Mouse (Mus musculus) megakaryocyte, embryonic 14.5 days (primary cell): ENCODE results near the gene Tor4a. TPM values are rescaled to one million over a fixed set of nuclear protein-coding genes. Genes with fewer than 3 reads are reported as not detected.
A peak's percentile ranks its signal among the peaks of the same experiment; 100 is the strongest.

Experiments used
- H3K27me3 ChIP-seq: replicated peaks from 2 replicates; pipeline ENCODE3; 2012; ENCODE audit warnings: inconsistent platforms
- H3K36me3 ChIP-seq: replicated peaks from 2 replicates; pipeline ENCODE3; 2012; ENCODE audit warnings: low read length, inconsistent platforms, mixed read lengths
- H3K4me1 ChIP-seq: 2 replicates; pipeline ENCODE4 v1.6.1; 2012; ENCODE audit warnings: inconsistent platforms
- H3K4me3 ChIP-seq: replicated peaks from 2 replicates; pipeline ENCODE3; 2012; ENCODE audit warnings: moderate library complexity, mild to moderate bottlenecking, inconsistent platforms
- H3K9me3 ChIP-seq: 2 replicates; pipeline ENCODE4 v1.6.1; 2012; ENCODE audit warnings: inconsistent platforms
- FLI1 ChIP-seq: IDR thresholded peaks from 2 replicates; pipeline ENCODE4 v1.6.1; 2012; ENCODE audit warnings: low read length, inconsistent platforms, mixed read lengths
- GATA1 ChIP-seq: IDR thresholded peaks from 3 replicates; pipeline ENCODE4 v1.6.1; 2012; ENCODE audit warnings: mixed read lengths, low read length, inconsistent platforms, borderline replicate concordance
- polyA plus RNA-seq: library from polyadenylated mRNA; stranded (reverse); fragments of >175 nt; gene quantifications from 2 replicates; pipeline ENCODE4 v1.2.3, GENCODE M21; 2012; ENCODE audit warnings: low replicate concordance; ENCODE audit not compliant: insufficient read depth

Tor4a gene
- polyA plus RNA-seq, 1 experiment: 14.6 TPM

DNA sequence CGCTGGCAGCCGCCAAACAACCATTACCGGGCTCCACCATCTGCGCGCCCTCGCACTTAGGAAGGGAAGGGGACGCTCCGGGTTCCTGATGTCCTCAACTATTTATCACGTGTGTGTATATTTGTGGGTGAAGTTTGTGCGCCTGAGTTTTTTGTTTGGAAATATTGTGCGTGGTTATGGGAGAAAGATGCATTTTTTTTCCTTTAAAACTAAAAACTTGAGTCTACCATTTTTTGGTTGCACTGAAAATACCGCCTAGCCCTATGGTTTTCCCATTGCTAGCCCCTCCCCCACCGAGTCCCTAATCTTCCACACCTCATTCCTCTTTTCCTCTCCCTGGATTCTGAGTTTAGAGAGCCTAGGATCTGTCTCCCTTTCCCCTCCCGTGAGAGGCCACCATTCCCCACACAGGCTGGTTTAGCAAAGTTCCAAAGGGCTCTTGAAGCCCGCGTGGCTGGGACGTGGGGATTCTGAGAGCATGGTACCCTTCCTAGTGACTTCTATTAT lies 14.7 kb downstream of the Tor4a start:
- Histone ChIP-seq H3K36me3 (peaks cover 10% of the 10 kb centered on the region), H3K4me3 (peak overlapping the region; percentile 96), H3K27me3 (peaks cover 60% of the 10 kb centered on the region), H3K9me3 (no peaks in the 10 kb centered on the region), H3K4me1 (peaks cover 95% of the 10 kb centered on the region)
- no peak for TF ChIP-seq GATA1
- TF ChIP-seq FLI1: no peak

DNA sequence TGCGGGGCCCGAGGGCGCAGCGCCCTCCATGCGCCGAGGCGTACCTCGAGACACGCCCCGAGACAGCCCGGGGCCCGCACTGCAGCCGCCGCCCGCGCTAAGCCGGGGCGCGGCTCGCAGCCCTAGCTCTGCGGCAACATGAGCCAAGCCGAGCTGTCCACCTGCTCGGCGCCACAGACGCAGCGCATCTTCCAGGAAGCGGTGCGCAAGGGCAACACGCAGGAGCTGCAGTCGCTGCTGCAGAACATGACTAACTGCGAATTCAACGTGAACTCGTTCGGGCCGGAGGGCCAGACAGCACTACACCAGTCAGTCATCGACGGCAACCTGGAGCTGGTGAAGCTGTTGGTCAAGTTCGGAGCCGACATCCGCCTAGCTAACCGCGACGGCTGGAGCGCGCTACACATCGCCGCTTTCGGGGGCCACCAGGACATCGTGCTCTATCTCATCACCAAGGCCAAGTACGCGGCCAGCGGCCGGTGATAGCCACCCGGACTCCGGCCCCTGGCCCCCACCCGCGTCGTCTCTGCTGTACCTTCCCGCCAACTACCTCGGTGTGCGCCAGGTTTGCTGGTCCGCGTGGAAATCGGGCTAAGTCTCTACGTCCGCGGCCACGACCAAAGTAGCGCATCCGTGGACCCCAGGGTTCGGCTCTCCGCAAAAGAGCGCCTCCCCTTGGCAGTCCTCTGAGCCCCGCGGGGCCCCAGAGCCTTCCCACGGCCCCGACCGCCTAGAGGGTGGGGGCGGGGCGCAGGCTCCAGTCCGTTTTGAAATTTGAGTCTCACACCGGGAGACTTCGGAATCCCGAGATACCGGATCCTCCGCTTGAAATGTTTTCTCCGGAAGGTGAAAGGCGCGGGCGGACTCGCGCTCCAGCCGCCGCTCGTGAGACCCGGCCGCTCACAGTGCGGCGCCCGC lies 15.5 kb downstream of the Tor4a start:
- peak overlapping the region; percentile 96 for H3K4me3 ChIP-seq
- peaks cover 62% of the 10 kb centered on the region for H3K27me3 ChIP-seq
- TF ChIP-seq GATA1: no peak
- no peak for TF ChIP-seq FLI1
- H3K4me1 ChIP-seq: peaks cover 96% of the 10 kb centered on the region
- H3K36me3 ChIP-seq: peaks cover 8% of the 10 kb centered on the region
- H3K9me3 ChIP-seq: no peaks in the 10 kb centered on the region

DNA sequence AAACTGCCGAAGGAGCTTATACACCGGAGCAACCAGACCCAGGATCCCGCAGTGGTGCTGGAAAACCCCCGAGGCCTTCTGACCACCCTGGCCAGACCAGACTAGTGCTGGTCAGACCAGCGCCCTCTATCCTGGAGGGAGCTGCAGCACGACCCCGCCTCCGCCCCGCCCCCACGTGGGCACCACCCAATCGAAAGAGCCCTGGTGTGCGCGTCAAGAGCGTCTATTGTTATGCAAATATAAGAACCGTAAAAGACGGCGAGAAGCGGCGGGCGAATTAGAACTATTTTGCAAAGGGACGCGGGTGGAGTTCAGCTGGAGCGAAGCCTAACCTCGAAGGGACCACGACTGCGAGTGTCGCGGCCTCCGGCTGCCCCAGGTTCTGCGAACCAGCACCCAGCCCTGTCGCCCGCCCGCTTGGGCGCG lies 16.2 kb downstream of the Tor4a start, which contains the start of gene Nrarp:
Gene Nrarp, plus strand, starts transcription at position 281 of the 426 bp plus-strand sequence.
- Histone ChIP-seq H3K9me3 (no peaks in the 10 kb centered on the region), H3K4me3 (peak within 1 kb of the TSS; percentile 96), H3K27me3 (peaks cover 62% of the 10 kb centered on the region), H3K4me1 (peaks cover 92% of the 10 kb centered on the region), H3K36me3 (peaks cover 7% of the 10 kb centered on the region)
- TF ChIP-seq GATA1 (no peak), FLI1 (no peak)

GRCm38 (mm10) chr2:25179566-25180217 lies 17.0 kb downstream of the Tor4a start:
- no peak for TF ChIP-seq GATA1
- no peak for TF ChIP-seq FLI1
- peak overlapping the region; percentile 96 for H3K4me3 ChIP-seq
- peaks cover 4% of the 10 kb centered on the region for H3K36me3 ChIP-seq
- peaks cover 60% of the 10 kb centered on the region for H3K27me3 ChIP-seq
- H3K9me3 ChIP-seq: no peaks in the 10 kb centered on the region
- peaks cover 89% of the 10 kb centered on the region for H3K4me1 ChIP-seq

DNA sequence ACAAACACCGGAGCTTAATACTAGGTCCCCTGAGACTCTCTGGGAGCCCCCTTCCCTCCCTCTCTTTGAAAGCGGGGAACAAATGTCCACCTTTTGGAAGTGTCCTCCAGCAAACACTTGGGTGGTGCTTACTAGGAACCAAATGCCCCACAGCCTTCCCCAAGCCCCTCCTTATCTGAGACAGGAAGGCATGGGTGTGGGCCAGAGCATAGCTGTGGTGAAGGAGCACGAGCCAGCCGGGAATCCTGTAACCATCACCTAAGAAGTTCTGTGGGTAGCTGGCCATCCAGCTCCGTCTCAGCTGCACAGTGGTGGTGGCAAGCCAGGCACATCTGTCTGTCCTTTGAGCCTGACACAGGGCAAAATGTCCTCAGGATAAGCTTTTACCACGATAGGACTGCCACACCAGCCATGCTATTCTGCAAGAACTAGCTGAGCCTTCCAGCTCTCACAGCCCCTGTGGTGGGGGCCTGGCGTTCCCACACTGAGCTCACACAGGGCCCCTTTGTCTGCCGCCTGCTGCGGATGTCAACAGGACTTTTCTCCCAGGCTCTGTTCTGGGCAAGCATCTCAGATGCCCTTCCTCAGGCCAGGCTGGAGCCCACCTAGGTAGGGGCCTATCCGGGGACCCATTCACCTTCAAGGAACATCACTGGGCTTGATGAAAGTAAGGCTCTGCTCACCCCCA lies 18.3 kb downstream of the Tor4a start:
- no peaks in the 10 kb centered on the region for H3K36me3 ChIP-seq
- peaks cover 62% of the 10 kb centered on the region for H3K27me3 ChIP-seq
- peak overlapping the region; percentile 29 for H3K4me3 ChIP-seq
- peaks cover 87% of the 10 kb centered on the region for H3K4me1 ChIP-seq
- TF ChIP-seq FLI1 (no peak), GATA1 (no peak)
- no peaks in the 10 kb centered on the region for H3K9me3 ChIP-seq

DNA sequence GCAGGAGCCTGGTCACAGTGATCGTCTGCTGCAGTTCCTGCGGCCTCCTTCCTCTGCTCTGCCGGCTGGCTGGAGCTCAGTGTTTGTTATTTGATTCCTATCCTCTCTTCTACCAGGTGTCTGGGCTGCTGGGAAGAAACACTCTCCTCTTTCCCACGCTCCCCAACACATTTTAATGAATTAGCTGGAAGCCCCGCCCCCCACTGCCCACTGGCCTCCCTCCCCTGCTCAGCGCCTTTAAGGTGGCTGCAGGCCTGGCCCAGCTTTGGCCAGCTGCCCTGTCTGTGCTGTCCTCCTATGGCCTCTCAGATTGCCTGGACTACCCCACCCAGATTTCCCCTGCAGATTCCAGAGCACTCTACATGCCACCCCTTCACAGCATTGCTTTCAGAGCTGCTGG lies 19.0 kb downstream of the Tor4a start:
- TF ChIP-seq FLI1 (no peak), GATA1 (no peak)
- Histone ChIP-seq H3K4me1 (peaks cover 87% of the 10 kb centered on the region), H3K36me3 (no peaks in the 10 kb centered on the region), H3K27me3 (peaks cover 62% of the 10 kb centered on the region), H3K9me3 (no peaks in the 10 kb centered on the region), H3K4me3 (no peak overlapping the region)

DNA sequence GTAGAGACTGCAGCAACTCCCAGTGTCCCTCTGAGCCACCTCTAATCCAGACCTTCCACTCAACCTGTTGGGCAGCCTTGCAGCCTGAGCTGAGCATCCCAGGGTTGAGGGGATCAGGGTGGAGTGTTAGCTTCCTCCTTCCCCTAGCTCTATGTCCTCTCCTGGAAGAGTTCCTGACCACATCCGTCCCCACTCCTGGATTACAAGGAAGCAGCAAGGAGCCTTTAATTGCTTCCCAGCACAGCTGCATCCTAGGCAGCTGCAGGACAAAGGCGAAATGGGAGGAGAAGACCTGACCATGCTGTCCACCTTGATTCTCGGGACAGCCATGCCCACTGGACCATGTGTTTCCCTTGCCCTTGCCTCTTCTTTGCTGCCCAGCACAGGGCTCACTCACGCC lies 19.6 kb downstream of the Tor4a start:
- Histone ChIP-seq H3K36me3 (no peaks in the 10 kb centered on the region), H3K9me3 (no peaks in the 10 kb centered on the region), H3K4me3 (peak overlapping the region; percentile 25), H3K4me1 (peaks cover 88% of the 10 kb centered on the region), H3K27me3 (peaks cover 62% of the 10 kb centered on the region)
- TF ChIP-seq GATA1: no peak
- no peak for TF ChIP-seq FLI1

DNA sequence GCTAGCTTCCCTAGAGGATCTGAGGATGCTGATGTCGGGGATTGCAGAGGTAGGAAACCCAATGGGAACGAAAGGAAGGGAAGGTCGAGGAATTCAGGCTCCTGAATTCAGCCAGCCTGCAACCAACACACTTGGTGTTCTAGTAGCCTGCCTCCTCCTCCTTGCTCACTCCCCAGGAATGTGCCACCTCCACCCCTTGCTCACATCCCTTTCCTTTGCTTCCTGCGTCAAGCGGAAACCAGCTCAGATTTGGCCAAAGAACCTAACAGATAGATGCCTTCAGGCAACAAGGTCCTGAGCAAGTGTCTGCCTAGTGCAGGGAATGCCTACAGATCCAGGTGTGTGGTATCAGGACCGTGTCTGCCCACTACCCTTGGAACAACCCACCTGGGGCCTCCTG lies 20.1 kb downstream of the Tor4a start:
- H3K27me3 ChIP-seq: peaks cover 63% of the 10 kb centered on the region
- H3K4me1 ChIP-seq: peaks cover 88% of the 10 kb centered on the region
- no peaks in the 10 kb centered on the region for H3K9me3 ChIP-seq
- no peaks in the 10 kb centered on the region for H3K36me3 ChIP-seq
- TF ChIP-seq GATA1 (no peak), FLI1 (no peak)
- no peak overlapping the region for H3K4me3 ChIP-seq

DNA sequence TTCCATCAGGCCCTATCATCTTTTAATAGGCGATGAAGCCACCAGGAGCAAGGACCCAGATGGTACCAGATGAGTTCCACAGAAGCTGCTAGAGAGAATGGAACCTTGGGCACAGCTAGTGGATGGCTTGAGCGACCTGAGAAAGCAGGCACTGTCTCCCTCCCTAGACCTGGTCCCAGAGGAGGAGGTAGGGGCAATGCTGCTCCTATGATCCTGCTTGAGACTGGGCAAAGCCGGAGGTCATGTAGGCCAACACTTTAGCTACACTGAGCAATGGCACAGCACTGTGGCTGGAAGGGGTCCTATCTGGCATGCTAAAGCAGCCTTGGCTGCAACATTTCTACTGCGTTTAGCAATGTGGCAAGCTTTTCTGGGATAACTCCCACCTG lies 21.0 kb downstream of the Tor4a start:
- no peaks in the 10 kb centered on the region for H3K9me3 ChIP-seq
- H3K36me3 ChIP-seq: no peaks in the 10 kb centered on the region
- H3K27me3 ChIP-seq: peaks cover 62% of the 10 kb centered on the region
- H3K4me3 ChIP-seq: no peak overlapping the region
- TF ChIP-seq FLI1 (no peak), GATA1 (no peak)
- H3K4me1 ChIP-seq: peaks cover 88% of the 10 kb centered on the region
